Mouse (Mus musculus) heart, embryonic 12.5 days (tissue): ENCODE results near the gene Cacna2d2. TPM values are rescaled to one million over a fixed set of nuclear protein-coding genes. Genes with fewer than 3 reads are reported as not detected.
"Not testable (repeated sequence)": the region's sequence is repeated elsewhere in the genome, so short reads cannot be mapped to it uniquely, and the experiment has no call there.

Experiments used
- ATAC-seq: fragments of 200-750 bp; cut with Nextera tagmentation; 2 replicates; pipeline ENCODE4 v1.8.0; 2017; ENCODE audit warnings: moderate TSS enrichment, moderate library complexity; ENCODE audit not compliant: insufficient number of reproducible peaks, low FRiP score
- H3K27ac ChIP-seq: fragments of 300-500 bp; sonication (generic); 2 replicates; pipeline ENCODE4 v1.5.1; 2016; ENCODE audit warnings: mild to moderate bottlenecking, moderate library complexity; ENCODE audit not compliant: poor library complexity, severe bottlenecking
- H3K27me3 ChIP-seq: fragments of 300-500 bp; sonication (generic); replicated peaks from 2 replicates; pipeline ENCODE4 v1.6.1; 2016; ENCODE audit warnings: mild to moderate bottlenecking, moderate library complexity
- H3K36me3 ChIP-seq: fragments of 300-500 bp; sonication (generic); 2 replicates; pipeline ENCODE4 v1.6.1; 2016; ENCODE audit warnings: mild to moderate bottlenecking, moderate library complexity
- H3K4me1 ChIP-seq: fragments of 300-500 bp; sonication (generic); replicated peaks from 2 replicates; pipeline ENCODE4 v1.6.1; 2016; ENCODE audit warnings: mild to moderate bottlenecking
- H3K4me2 ChIP-seq: fragments of 300-500 bp; sonication (generic); 2 replicates; pipeline ENCODE4 v1.6.1; 2016; ENCODE audit warnings: mild to moderate bottlenecking, moderate library complexity
- H3K4me3 ChIP-seq: fragments of 300-500 bp; sonication (generic); 2 replicates; pipeline ENCODE4 v1.5.1; 2016; ENCODE audit warnings: mild to moderate bottlenecking
- H3K9ac ChIP-seq: fragments of 300-500 bp; sonication (generic); 2 replicates; pipeline ENCODE4 v1.6.1; 2016; ENCODE audit warnings: mild to moderate bottlenecking, moderate library complexity
- H3K9me3 ChIP-seq: fragments of 300-500 bp; sonication (generic); replicated peaks from 2 replicates; pipeline ENCODE4 v1.6.1; 2016; ENCODE audit warnings: mild to moderate bottlenecking, moderate library complexity
- WGBS: fragments of 180-500 bp; shearing (Covaris S2); methylation state at CpG from one replicate; pipeline ENCODE4 v1.1.7; 2016; 5-methylcytosine and 5-hydroxymethylcytosine counted together
- polyA plus RNA-seq: library from polyadenylated mRNA; unstranded; fragments of >200 nt; fragmentation: Nextera tagmentation; extraction: Ambion mirVana; gene quantifications from 2 replicates; pipeline ENCODE4 v1.2.1, GENCODE M21; 2016

Cacna2d2 gene
- polyA plus RNA-seq, 1 experiment from 2014 or later, result 6.2 TPM

GRCm38 (mm10) chr9:107569270-107569669 lies 169.9 kb downstream of the Cacna2d2 start:
- peaks cover 49% of the 10 kb centered on the region for H3K36me3 ChIP-seq
- H3K4me1 ChIP-seq, result peaks cover 61% of the 10 kb centered on the region

GRCm38 (mm10) chr9:107570016-107570415 lies 170.6 kb downstream of the Cacna2d2 start:
- H3K36me3 ChIP-seq, result peaks cover 51% of the 10 kb centered on the region
- 57% methylated on average over 13 of the region's 13 CpGs for WGBS
- H3K27me3 ChIP-seq, result no peaks in the 10 kb centered on the region
- H3K4me3 ChIP-seq, result peak overlapping the region; percentile 88
- H3K4me2 ChIP-seq, result peak overlapping the region; percentile 91
- no peaks in the 10 kb centered on the region for H3K9me3 ChIP-seq
- peak overlapping the region; percentile 88 for H3K9ac ChIP-seq
- H3K27ac ChIP-seq, result peak overlapping the region; percentile 71
- no peak for ATAC-seq
- peaks cover 55% of the 10 kb centered on the region for H3K4me1 ChIP-seq

More at GRCm38 (mm10) chr9:107569270-107569669, 169.9 kb downstream of the Cacna2d2 start:
- Histone ChIP-seq H3K27me3 (no peaks in the 10 kb centered on the region), H3K4me3 (peak overlapping the region; percentile 88), H3K4me2 (peak overlapping the region; percentile 91), H3K27ac (peak overlapping the region; percentile 71), H3K9me3 (no peaks in the 10 kb centered on the region), H3K9ac (peak overlapping the region; percentile 88)
- peak; percentile 37 for ATAC-seq
- under 1% methylated on average over 23 of the region's 23 CpGs for WGBS

GRCm38 (mm10) chr9:107570845-107571244 lies 171.4 kb downstream of the Cacna2d2 start:
- WGBS, result 49% methylated on average over 21 of the region's 21 CpGs
- Histone ChIP-seq H3K36me3 (peaks cover 46% of the 10 kb centered on the region), H3K27ac (peak overlapping the region; percentile 22; the same call in 1 of the 2 replicates), H3K4me2 (peak overlapping the region; percentile 91), H3K9me3 (no peaks in the 10 kb centered on the region), H3K9ac (peak overlapping the region; percentile 88), H3K27me3 (no peaks in the 10 kb centered on the region), H3K4me1 (peaks cover 49% of the 10 kb centered on the region), H3K4me3 (peak overlapping the region; percentile 88)
- ATAC-seq, result no peak

GRCm38 (mm10) chr9:107571534-107572326 lies 172.3 kb downstream of the Cacna2d2 start:
- Histone ChIP-seq H3K4me2 (peak overlapping the region; percentile 91), H3K9ac (0 out of 2 replicates have a peak overlapping the region, but pooled peaks have one; percentile 88), H3K36me3 (peaks cover 46% of the 10 kb centered on the region), H3K4me1 (peaks cover 48% of the 10 kb centered on the region), H3K9me3 (no peaks in the 10 kb centered on the region), H3K4me3 (peak overlapping the region; percentile 88), H3K27ac (no peak overlapping the region), H3K27me3 (no peaks in the 10 kb centered on the region)
- ATAC-seq, result no peak
- WGBS, result 85% methylated on average over 22 of the region's 22 CpGs

DNA sequence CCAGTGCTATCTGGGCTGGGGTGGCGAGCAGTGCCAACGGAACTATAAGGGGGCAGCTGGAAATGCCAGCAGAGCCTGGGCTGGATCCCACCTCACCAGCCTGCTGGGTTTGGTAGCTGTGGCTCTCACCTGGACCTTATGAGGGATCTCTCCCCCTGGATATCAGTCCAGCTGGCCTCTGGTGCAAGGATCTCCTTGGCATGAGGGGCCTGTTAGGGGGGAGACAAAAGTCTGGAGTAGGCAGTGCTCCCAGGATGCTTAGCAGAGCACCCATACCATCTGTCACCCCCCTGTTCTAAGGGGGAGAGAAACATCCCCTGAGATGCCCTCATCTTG lies 172.9 kb downstream of the Cacna2d2 start:
- ATAC-seq, result no peak
- H3K4me3 ChIP-seq, result no peak overlapping the region
- H3K4me2 ChIP-seq, result no peak overlapping the region
- 98% methylated on average over 2 of the region's 2 CpGs for WGBS
- H3K9me3 ChIP-seq, result no peaks in the 10 kb centered on the region
- H3K9ac ChIP-seq, result no peak overlapping the region
- H3K27ac ChIP-seq, result no peak overlapping the region
- peaks cover 48% of the 10 kb centered on the region for H3K4me1 ChIP-seq
- H3K27me3 ChIP-seq, result no peaks in the 10 kb centered on the region
- H3K36me3 ChIP-seq, result peaks cover 46% of the 10 kb centered on the region

- 75% methylated on average over 6 of the region's 6 CpGs for WGBS
- not testable (repeated sequence) for H3K4me3 ChIP-seq, H3K9me3 ChIP-seq, ATAC-seq, H3K27me3 ChIP-seq, H3K4me2 ChIP-seq, H3K27ac ChIP-seq, H3K9ac ChIP-seq
- H3K36me3 ChIP-seq, result peaks cover 46% of the 10 kb centered on the region
- H3K4me1 ChIP-seq, result peaks cover 46% of the 10 kb centered on the region
These were observed 174.4 kb downstream of the Cacna2d2 start for GRCm38 (mm10) chr9:107573774-107574173.

GRCm38 (mm10) chr9:107575579-107576356 lies 176.4 kb downstream of the Cacna2d2 start:
- H3K4me1 ChIP-seq, result peaks cover 43% of the 10 kb centered on the region
- no peak overlapping the region for H3K4me2 ChIP-seq
- 85% methylated on average over 14 of the region's 14 CpGs for WGBS

DNA sequence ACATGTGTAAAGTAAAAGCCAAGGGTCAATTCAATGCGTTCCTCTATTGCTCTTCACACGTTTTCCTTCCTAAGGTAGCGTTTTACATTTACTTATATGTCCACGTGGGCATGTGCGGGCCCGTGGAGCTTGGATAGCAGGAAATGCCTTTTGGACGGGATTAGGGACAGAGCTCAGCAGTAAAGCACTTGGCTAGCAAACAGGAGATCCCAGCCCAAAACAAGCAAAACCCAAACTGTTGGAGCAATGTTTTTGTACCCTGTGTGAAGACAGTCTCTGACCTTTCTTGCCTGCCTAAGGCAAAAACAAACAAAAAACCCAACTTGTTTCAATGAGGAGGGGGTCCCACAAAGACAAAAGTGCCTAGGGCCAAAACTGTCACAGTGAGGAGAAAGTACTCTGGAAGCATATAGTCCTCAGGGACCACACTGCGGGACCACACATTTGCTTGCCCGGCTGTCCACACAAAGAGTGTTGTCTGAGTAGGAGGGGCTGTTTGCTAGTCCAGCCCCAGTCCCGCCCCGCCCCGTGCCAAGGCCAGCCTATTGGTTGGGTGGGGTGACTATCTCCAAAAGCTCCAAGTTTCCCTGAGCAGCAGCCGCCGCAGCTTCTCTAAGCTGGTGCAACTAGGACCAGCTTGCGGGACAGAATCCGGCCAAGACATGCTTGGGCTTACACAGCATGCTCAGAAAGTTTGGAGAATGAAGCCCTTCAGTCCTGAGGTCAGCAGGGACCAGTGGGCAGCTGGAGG lies 177.1 kb downstream of the Cacna2d2 start, which contains the start of gene Hyal1:
TSS of gene Hyal1 (plus strand) at position 571 of the 751 bp plus-strand sequence.
- Histone ChIP-seq H3K36me3 (peaks cover 32% of the 10 kb centered on the region), H3K27me3 (no peaks in the 10 kb centered on the region), H3K27ac (no peak within 1 kb of the TSS; the same call in 1 of the 2 replicates), H3K4me3 (peak within 1 kb of the TSS; percentile 40), H3K9ac (peak within 1 kb of the TSS; percentile 58), H3K4me1 (peaks cover 40% of the 10 kb centered on the region), H3K4me2 (peak within 1 kb of the TSS; percentile 70), H3K9me3 (no peaks in the 10 kb centered on the region)
- 26% methylated on average over 16 of the region's 16 CpGs for whole genome bisulfite sequencing
- ATAC-seq, result peak; percentile 84

More at GRCm38 (mm10) chr9:107575579-107576356, 176.4 kb downstream of the Cacna2d2 start:
- no peak overlapping the region for H3K27ac ChIP-seq
- no peak overlapping the region for H3K4me3 ChIP-seq
- peaks cover 40% of the 10 kb centered on the region for H3K36me3 ChIP-seq
- no peak for ATAC-seq
- no peaks in the 10 kb centered on the region for H3K27me3 ChIP-seq
- H3K9ac ChIP-seq, result no peak overlapping the region
- no peaks in the 10 kb centered on the region for H3K9me3 ChIP-seq

- H3K27me3 ChIP-seq, result no peaks in the 10 kb centered on the region
- H3K9me3 ChIP-seq, result no peaks in the 10 kb centered on the region
- H3K4me3 ChIP-seq, result no peak overlapping the region
- no peak overlapping the region for H3K4me2 ChIP-seq
- H3K9ac ChIP-seq, result no peak overlapping the region
- WGBS, result 89% methylated on average over 10 of the region's 10 CpGs
- H3K4me1 ChIP-seq, result peaks cover 38% of the 10 kb centered on the region
- no peak for ATAC-seq
- H3K36me3 ChIP-seq, result peaks cover 19% of the 10 kb centered on the region
- no peak overlapping the region for H3K27ac ChIP-seq
These were observed 178.5 kb downstream of the Cacna2d2 start for GRCm38 (mm10) chr9:107577871-107578270.

GRCm38 (mm10) chr9:107578587-107578986 lies 179.2 kb downstream of the Cacna2d2 start, which contains the start of gene Naa80:
Gene Naa80, plus strand, starts transcription at chr9:107578887.
- WGBS, result 69% methylated on average over 3 of the region's 3 CpGs
- no peak within 1 kb of the TSS for H3K4me3 ChIP-seq
- no peak for ATAC-seq
- no peak within 1 kb of the TSS for H3K27ac ChIP-seq
- H3K4me2 ChIP-seq, result 0 out of 2 replicates have a peak within 1 kb of the TSS, but pooled peaks have one; percentile 94
- no peaks in the 10 kb centered on the region for H3K9me3 ChIP-seq
- H3K36me3 ChIP-seq, result peaks cover 19% of the 10 kb centered on the region
- no peaks in the 10 kb centered on the region for H3K27me3 ChIP-seq
- peaks cover 38% of the 10 kb centered on the region for H3K4me1 ChIP-seq
- H3K9ac ChIP-seq, result peak within 1 kb of the TSS; percentile 14; the same call in 1 of the 2 replicates
